Mouse (Mus musculus) right cerebral cortex, adult 2 months (tissue): ENCODE measurements around the gene BC055324.

Source experiments
- DNase-seq, 2 experiments: peaks; one replicate each; pipeline ENCODE4 v3.0.0; 2021 to 2022; ENCODE audit warnings: low spot score in 2 of 2

The BC055324 gene

DNA sequence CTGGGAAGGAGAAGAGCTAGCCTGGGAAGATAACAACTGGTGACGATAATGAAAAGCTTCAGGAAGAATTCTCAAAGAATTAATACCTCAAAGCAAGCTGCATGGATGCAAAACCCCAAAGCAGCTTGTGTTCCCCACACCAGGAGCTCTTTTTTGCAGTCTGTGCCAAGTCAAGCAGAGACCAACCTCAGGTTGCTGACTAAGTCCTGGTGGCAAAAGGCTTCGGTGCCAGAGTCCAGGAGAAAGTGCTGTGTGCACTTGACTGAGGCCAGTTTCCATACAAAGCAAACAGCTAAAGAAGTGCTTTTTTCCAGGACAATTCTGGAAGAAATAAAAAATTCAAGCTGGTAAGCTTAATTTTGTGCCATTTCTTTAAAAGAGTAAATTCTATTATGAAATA lies 41.2 kb downstream of the BC055324 start:
- no peak for DNase-seq

DNA sequence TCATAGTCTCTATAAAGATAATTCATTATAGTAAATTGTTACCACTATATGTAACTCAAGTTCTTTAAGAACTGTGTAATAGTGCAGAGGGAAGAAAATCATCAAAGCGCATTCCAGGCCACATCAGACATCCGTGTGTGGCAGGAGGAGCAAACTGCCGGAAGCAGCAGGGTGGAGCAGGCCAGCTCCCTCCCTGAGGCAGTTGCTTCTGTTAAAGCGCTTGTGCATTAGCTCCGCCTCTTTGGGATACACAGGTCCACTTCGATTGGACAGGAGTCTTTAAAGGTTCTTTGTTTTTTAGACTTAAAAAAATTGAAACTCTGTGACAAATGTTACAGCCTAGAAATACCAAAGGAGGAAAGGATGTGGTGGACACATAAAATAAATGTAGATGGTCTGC lies 52.5 kb downstream of the BC055324 start:
- DNase-seq, result no peak

DNA sequence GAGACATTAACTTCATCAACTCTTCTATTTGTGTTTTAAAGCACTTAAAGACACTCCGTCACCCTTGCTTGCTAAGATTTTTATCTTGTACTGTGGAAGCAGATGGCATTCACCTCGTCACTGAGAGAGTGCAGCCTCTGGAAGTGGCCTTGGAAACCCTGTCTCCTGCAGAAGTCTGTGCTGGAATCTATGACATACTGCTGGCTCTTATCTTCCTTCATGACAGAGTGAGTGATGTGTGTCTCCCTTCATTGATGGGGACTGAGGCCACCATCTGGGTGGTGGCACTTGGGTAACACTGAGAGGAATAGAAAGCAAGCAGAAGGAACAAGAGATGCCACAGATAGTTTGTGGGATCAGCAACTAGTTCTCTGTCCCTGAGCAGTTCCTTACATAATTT lies 60.0 kb downstream of the BC055324 start:
- no peak for DNase-seq

DNA sequence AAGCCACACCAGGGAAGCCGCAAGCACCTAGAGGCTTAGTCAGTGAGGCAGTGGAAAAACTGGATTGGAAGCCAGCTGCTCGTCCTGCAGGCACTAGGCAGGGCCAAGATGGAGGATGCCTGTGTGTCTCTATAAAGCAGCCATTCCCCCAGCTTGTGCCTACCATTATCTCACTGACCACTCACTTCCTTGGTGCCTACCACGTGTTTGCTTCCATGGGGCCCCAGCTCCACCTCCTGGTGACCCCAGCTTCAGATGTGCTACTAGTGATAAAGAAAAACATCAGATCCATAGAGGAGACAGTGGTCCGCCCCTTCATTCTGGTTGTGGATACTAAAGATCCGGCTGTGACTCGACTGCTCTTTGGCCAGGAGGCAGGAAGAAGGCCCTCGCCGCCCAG lies 62.8 kb downstream of the BC055324 start:
- no peak for DNase-seq

DNA sequence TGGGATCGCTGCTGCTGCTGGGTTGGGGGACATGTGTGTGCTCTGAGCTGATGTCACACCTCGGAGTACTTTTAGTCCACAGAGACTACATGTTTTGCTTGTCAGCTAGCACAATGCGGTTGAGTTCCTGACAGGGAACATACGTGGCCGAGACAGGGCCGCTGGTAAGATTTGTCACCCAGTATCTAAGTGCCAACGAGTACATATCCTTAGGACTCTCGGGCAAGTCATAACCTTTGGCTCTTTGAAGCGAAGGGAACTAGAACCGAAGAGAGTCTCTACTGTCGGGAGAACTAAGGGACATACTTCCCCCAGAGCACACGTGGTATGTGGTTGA lies 64.2 kb downstream of the BC055324 start:
- DNase-seq, result peak in 1 of 2 experiments; percentile 18

DNA sequence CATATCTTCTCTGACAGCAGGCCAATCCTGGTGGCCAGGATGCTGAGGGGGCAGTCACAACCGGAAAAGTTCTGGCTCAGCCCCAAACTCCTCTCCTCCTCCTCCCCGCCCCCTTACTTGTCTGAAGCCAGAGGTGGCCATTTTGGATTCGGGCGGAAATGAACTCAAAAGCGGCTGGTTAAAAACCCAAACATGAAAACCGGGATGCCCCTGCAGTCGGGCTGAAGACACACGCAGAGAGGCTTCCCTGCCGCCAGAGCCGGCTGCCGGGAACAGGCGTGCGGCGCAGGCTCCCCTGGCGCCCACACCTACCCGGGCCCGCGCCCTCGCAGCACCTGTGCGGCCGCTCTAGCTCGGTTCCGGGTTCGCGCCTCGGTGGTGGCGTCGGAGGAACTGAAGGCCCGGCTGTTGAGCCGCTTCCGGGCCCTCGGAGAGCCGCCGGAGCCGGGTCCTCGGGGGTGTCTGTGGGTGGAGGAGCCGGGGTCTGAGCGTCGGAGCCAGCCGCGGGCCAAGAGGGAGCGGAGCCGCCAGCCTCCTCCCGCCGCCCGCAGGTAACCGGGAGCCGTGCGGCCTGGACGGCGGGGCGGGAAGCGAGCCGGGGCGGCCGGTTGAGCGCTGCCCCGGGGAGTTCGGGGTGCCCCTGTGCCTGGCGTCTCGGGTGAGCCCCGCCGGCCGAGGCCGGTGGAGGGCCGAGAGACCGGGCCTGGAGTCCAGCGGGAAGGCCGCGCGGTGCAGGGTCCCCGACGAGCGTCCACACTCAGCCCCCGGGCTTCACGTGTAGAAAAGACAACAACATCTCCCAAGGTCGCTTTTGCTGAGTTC lies 64.7 kb downstream of the BC055324 start:
- DNase-seq, result peak; percentile 86 to 93

DNA sequence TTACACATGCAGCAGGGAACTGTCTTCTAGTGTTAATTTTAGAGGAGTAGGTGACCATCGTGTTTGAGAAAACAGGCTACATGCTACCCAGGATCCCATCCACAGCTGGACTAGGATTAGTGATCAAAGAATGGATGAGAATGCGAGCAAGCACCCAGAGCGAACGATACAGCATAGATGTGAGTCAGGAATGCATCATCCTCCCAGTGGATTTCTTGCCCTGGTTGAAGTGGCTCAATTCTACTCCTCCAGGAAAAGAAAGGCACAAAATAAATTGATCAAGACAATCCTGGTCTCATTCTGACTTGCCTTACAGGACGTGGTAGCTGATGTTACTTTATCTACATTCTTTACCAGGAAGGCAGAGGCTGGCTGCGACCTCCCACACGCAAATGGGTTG lies 65.8 kb downstream of the BC055324 start, which contains the start of gene Scyl3:
TSS of gene Scyl3 (plus strand) at position 255 of the 400 bp plus-strand sequence.
- peak in 1 of 2 experiments; percentile 18 for DNase-seq

DNA sequence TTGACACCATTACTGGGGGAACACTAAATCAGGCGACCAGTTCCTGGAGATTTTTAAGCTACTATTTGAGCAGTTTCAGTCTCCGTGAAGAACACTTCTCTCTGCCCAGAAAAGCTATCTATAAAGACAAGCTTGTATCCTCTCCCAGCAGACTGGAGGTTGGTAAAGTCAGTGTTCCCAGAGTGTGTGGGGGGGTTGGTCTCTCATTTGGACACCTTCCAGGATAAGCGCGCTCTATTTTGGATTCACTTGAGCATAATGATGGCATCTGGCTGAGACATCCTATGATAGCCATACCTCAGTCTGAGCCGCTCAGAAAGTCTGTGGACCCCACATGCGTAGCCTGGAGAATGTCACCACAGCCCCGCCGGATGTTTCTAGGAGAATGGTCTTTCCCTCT lies 70.5 kb downstream of the BC055324 start:
- DNase-seq, result peak; percentile 26 to 53

DNA sequence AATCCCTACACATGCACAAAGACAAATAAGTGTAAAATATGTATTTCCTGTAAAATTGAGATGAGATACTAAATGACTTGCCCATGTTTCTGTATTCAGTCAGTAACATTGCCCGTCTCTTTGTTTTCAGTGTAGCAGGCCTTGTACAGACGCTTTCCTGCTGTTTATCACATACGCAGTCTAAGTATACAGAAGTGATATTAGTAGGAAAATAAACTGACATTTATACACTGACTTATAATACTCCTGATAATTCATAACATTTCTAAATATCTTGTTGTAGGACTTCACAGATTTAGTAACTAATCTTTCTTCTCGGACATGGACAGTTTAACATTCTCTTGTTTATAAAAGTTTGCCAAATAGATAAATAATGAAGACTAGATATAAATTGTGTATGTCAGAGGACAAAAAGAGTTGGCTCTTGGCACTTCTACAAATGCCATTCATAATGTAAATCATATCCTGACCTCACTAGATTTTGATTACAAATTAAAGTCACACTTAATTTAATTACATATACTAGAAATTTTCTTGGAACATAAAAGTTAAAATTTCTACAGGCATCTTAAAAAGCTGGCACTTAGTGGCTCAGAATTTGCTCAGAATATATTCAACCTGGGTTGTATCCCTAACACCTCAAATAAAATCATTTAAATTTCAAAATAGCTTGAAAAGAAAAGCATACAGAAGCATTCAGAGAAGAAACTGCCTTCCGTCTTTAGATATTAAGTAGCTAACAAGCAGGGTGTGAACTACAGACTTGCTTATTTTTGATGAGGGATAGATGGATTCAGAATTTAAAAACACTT lies 77.0 kb downstream of the BC055324 start:
- DNase-seq, result no peak

DNA sequence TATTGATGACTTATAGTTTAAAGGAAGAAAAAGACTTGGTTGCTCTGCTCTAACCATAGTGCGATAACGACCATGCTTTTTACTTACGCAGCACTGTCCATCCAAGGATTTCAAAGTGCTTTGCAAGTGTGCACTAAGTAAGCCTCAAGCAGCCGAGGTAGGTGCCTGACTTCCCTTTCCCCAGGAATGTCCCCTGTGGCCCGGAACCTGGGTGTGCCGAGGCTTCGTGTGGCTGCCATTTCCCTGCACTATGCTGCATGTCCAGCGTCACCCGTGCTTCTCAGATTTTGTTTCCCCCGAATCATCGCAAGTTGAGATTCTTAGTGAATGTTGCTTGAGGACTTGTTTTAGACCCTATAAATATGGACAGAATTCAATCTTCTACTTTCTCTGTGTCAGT lies 82.6 kb downstream of the BC055324 start:
- DNase-seq, result no peak

DNA sequence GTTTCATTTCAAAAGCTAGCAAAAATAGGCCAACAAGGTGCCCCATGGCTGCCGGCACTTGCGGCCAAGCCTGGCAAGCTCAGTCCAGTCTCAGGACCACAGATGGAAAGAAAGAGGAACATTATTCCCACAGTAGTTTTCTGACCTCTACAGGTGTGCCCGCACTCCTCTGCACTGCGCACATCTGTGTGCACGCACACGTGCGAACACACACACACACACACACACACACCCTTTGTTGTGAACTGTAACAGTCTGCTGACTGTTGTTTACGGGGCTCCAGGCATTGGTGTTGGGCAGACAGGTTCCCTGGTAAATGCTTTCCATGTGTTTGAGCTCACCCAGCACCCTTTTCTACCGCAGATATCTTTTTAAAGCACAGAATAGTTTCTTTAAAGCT lies 83.8 kb downstream of the BC055324 start:
- no peak for DNase-seq

DNA sequence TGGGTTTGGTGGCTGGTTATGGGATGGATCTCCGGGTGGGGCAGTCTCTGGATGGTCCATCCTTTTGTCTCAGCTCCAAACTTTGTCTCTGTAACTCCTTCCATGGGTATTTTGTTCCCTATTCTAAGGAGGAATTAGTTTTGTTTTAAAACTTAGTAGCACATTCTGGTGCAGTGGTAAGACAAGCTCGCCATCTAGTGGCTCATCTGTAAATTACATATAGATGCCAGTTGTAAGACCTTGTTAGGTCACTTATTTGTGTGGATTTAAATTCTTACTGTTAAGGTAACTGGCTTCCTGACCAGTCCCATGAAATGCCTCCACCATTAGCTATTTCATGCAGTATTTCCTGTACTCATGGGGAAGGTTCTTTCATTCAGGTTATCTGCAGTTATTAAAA lies 84.3 kb downstream of the BC055324 start:
- DNase-seq, result peak in 1 of 2 experiments; percentile 36

DNA sequence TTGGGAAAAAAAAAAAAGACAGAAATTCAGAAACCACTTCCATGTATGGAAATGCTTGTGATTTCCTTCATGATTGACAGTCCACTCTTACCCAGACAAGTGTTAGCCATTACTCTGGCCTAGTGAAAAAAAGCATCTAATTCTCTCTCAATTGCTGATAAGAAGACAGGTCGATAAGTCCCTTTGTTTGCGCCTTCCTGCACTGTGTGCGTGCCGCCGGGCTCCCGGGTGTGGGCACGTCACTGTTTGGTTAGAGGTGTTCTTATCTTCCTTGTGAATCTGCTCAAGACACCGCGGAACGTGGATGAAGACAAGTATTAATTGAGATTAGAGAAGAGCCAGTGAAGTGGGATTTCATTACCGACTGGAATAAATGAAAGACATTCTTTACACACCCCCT lies 86.2 kb downstream of the BC055324 start:
- no peak for DNase-seq

DNA sequence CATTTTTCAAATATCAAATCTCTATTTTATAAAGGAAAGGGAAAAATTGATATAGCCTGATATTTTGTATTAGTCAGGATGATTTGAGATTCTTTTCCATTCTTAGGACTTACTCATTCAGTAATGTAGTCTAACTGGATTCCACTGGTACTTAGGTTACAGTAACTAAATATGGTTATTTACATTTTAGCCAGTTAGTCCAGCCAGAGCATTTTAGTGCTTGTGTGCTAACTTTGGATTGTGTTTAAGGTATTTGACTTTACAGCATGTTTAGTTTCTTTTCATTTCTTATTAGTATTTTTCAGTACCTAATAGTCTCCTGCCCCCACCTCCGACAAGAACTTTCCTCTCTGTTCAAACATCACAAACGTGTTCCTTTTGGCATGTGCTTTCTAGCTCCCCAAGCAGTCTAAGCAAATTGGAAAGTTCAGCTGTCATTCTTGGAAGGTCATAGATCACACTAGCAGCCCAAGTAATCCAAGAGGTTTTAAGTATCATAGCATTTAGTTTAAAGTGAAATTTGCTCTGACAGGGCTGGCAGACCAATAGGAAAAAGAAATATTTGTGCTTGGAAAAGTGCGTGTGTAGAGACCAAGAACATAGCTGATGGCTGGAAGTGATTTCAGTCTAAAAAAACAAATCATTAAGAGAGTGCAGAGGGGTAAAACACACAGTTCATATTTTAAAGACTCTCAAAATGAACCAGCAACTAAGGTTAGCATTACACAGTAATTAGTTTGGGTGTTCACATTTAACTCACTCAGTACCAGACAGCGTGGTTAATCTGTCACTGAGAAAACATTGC lies 87.4 kb downstream of the BC055324 start:
- DNase-seq, result no peak

DNA sequence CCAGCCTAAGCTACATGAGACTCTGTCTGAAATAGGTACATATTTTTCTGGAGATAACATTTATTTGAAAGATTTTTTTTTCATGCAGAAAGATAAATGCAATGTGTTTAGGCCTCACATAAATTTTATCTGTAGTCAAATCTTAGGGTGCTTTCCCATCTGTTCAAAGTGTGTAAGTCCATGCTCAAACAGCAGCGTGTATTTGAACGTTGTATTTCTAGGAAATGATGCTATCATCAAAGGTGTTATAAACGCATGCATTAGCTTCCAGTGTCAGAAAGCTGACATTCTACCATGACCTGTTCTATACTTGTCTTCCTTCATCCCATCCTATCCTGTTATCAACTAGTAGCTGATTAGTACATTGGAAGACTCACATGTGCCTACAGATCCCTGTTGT lies 91.2 kb downstream of the BC055324 start:
- no peak for DNase-seq

DNA sequence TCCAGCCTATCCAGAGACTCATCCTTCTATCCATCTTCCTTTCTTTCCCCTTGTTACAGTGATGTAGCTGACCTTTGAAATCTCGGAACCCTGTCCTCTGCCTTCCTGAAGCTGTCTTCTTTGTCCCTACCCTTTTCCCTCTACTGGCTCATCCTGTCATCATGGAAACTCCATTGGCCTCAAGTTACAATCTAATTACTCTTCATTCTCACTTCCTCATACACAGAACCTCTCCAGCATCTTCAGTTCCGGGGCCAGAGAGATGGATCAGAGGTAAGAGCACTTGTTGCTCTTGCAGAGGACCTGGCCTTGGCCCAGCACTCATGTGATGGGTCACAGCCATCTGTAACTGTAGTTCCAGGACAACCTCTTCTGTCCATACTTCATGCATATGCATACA lies 94.4 kb downstream of the BC055324 start:
- no peak for DNase-seq

DNA sequence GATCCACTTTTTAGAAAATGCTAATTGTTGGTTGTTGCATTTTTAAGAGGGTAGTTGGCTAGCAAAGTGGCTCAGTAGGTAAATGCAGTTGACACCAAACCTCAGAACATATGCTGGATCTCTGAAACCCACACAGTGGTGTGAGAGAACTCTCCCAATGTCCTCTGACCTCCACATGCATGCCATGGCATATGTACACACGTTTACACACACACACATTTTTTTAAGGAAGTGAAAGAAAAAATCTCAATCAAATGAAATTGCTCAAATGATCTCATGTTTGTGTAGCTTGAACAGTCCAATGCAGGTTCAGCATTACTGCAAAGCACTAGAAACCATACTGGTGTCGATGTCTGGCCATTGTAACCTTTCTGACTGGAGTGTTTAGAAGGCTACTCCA lies 95.0 kb downstream of the BC055324 start:
- no peak for DNase-seq

DNA sequence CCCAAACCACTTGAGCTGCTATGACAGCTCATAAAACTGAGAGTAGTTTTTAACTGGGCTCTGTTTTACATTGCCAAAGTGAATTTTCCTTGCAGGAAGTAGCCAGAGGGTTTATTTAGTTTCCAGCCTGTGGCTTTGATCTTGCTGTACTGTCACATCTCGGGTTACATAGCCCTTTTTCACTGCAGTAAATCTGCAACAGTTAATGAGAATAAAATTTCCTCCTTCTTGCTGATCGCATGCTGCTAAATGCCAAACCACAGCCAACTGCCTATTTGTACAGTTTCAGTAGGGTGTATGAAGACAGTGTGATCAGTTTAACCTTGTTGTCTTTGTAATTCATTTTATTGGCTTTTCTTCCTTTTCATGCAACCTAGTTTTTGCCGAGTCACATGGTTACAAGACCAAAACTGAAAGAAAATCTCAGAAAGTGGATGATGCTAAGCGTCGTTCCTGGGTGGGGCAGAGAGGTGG lies 96.3 kb downstream of the BC055324 start:
- no peak for DNase-seq
